Mouse (Mus musculus) left cerebral cortex, postnatal 25 days (tissue): Measurements from ENCODE around the gene Bicd1. TPM values are rescaled to one million over a fixed set of nuclear protein-coding genes. Genes with fewer than 3 reads are reported as not detected.

Experiments used
- DNase-seq, 2 experiments: peaks; one replicate each; pipeline ENCODE4 v3.0.0; 2022; ENCODE audit warnings: low spot score in 2 of 2, mixed read lengths in 1 of 2
- intact Hi-C: fragments of 180-260 bp; cut with DNase I; formaldehyde crosslinking; loops from one replicate; pipeline ENCODE4 v1.15.1; 2025
- microRNA-seq, 2 experiments: library from miRNA; unstranded; fragments of <30 nt; microRNA quantifications; one replicate each; pipeline ENCODE4 v1.2.0; 2022
- total RNA-seq, 2 experiments: library from RNA; stranded (reverse); gene quantifications; 2 replicates each; pipeline ENCODE4 v1.2.3; 2021

Bicd1 gene
- total RNA-seq, 2 experiments from 2014 or later = 52.4 to 56.3 TPM

DNA sequence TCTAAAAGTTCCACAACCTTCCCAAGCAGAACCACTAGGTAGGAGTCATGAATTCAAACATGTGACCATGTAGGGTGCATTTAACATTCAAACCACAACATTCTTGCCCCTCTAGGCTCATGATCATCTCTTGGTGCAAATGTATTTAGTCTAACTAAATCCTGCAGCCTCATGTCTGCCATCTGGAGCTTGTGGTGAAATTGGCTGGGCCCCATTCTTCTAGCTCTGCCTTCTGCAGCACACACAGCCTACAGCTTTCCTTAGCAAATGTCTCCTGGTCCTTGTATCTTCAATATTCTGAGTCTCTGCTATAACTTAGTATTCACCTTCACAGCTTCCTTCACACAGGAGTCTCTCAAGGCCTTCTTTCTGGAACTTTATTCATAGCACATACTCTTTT is 87.2 kb downstream of the Bicd1 start:
- DNase-seq = peak in 1 of 2 experiments; percentile 63
- intact Hi-C loops = no loop called here

DNA sequence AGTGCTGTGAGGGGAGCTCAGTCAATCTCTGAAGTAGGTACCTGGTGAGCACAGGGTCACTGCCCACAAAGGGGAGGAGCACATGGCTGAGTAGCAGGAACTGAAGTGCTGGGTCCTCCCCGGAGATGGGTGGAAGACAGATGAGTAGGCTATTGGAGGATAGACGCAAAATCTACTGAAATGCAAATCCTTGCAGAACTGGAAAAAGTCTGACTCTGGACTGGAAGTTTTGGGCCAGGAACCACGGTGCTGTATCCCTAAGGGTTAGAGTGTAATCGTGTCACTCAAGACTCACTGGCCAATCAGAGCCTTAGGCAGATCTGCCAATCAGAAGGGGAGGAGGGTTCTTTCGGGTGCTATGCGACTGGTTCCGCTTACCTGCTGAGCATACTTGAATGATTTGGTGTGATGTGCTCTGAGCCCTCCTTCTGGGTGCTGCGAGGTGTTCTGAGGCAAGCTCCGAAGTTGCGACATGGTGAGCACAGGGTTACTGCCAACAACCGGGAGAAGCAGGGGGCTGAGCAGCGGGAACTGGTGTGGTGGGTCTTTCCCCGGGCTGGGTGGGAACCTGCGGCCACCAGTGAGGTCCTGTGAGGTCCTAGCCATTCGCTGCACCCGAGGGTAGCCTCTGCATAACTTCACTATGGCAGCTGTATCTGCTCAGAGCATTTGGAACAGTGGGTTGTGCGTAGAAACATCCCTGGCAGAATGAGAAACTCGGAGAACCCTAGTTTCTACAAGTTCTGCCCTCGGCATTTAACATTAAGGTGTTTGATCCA is 157.2 kb downstream of the Bicd1 start:
- peak; percentile 71 to 82 for DNase-seq
- intact Hi-C loops = no loop called here

DNA sequence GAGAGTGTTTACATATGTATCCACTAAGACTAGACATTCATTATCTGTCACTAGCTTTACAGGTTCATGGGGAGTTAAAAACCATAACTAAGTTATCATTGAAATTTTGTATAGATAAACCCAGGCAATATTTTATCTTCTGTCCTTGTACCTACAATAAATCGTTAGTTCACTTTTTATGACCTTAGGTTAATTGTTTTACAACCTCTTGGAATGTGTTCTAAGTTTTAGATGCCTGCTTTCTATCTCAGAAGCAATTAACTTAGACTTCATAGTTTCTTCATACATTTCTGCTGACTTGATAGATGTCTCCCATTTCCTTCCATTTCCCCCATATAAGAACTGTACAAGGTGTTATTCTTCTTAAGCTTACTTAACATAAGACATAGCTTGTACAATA is 158.5 kb downstream of the Bicd1 start:
- intact Hi-C loops = no loop called here
- DNase-seq = no peak

DNA sequence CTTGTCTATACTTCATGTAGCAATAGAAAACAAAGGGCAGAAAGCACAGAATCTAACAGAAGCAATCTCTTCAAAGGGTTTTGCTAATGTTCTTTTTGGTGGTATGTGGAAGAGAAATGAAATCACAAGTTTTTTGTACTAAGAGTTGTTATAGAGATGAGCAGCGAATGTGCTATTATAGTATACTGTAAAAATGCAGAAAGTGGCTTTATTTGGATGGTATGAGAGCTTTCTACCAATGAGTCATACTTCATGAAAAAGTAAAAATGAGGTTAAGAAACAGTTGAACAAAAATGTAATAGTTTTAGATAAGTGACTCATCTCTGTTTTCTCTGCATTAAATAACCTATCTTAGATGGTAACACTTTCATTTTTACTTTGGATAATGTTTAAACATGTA is 165.6 kb downstream of the Bicd1 start:
- peak in 1 of 2 experiments; percentile 20 for DNase-seq
- intact Hi-C loops = no loop called here

DNA sequence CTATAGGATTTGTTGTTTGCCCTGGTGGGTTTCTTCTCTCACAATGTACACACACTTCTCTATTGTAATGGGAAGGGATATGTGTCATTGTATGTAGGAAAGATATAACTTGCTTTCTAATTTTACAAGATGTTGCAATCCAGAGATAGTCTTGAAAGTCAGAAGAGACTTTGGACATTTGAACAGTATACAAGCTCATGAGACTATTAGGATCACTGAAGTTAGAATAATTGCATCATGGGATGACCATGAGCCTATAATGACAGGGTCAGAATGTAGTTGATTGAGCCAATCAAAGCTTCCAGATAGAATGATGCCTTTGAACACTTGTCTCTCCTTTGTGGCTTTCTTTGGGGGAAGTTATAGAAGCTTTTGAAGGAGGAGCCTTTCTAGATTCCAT is 171.4 kb downstream of the Bicd1 start:
- intact Hi-C loops = no loop called here
- no peak for DNase-seq

DNA sequence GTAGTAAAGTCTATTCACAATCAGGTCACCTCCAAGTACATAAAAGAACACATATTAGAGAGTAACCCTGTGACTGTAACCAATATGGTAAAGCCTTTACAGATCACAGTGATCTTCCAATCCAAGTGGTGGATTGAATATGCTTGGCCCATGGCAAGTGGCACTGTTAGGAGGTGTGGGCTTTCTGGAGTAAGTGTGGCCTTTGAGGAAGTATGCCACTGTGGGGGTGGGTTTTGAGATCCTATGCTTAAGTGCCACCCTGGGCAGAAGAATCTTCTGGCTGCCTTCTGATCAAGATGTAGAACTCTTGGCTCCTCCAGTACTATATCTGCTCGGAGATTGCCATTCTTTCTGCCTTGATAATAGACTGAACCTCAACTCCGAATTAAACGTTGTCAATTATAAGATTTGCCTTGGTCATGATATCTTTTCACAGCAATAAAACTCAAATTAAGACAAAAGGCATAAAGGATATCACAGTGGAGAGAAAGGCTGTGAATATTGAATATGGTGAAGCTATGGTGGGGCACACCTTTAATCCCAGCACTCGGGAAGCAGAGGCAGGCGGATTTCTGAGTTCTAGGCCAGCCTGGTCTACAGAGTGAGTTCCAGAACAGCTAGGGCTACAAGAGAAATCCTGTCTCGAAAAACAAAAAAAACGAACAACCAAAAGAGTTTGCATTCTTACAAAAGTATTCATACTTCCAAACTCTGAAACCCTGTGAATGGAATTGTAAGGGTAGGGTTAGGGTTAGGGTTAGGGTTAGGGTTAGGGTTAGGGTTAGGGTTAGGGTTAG is 177.2 kb downstream of the Bicd1 start:
- DNase-seq = no peak
- intact Hi-C loops = no loop called here

Small RNA genes within 50 kb of the gene (microRNA-seq; reads per million reads assigned to microRNA genes)
- gene Gm24307 = 0 reads per million in 2 experiments

Other genes with a start within 250 kb of the Bicd1 start
- gene Amn1, start 220.2 kb upstream of the Bicd1 start, total RNA-seq = 10 to 100 TPM; 33.8 to 35.1 TPM
- gene Resf1, start 99.5 kb upstream of the Bicd1 start, total RNA-seq = 10 to 100 TPM; 18.1 to 18.8 TPM